Mouse (Mus musculus): ENCODE data around the gene Zbtb8os.

The Zbtb8os gene

GRCm38 (mm10) chr4:129335216-129336074, at the start of gene Zbtb8os, which contains the start of gene Rbbp4:
TSS of gene Zbtb8os (plus strand) at chr4:129335695.
TSS of gene Rbbp4 (minus strand) at chr4:129335370.
- in situ Hi-C loops (cut with MboI, MseI): no loop called here

GRCm38 (mm10) chr4:129286001-129286682, 49.4 kb upstream of the Zbtb8os start:
- in situ Hi-C loops (cut with MboI, MseI): no loop called here

DNA sequence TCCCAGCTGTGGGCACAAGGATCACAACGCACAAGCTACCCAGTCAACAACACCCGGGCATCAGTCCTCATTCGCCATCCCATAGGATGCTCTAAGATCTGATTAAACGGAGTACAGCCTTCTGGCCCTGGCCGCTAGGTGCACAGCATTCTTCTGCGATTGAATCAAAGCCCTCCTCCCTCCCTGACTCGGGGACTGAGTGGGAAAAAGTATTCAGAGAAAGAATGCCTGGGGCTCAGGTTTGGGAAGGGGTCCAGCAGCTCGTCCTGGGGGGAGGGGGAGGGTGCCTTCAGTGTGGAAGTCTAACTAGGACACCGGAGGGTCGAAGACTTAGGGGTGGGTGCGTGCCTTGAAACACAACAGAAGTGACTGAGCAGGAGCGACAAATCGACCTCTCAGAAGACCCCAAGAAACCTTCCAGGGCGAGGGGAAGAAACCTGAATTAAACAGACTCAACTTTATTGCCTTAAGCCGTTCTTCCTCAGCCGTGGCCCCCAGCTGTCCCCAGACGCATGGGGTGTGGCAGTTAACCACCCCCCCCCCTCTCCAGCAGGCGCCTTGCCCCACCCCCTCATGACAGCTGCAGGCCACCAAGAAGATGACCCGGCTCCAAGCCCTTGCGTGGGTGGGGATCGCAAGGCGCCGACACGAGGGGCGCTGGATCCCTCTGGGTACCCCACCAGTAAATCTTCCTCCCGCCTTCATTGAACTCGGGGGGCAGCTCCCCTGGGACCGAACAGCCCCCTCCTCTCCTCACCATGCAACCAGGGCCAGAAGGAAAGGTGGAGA, 48.6 kb upstream of the Zbtb8os start:
- in situ Hi-C loops (cut with MboI, MseI): no loop called here

- in situ Hi-C loops (cut with MboI, MseI): no loop called here
Measured at GRCm38 (mm10) chr4:129287472-129287981, 48.0 kb upstream of the Zbtb8os start, which contains the start of gene Sync. TSS of gene Sync (plus strand) at chr4:129287617.

DNA sequence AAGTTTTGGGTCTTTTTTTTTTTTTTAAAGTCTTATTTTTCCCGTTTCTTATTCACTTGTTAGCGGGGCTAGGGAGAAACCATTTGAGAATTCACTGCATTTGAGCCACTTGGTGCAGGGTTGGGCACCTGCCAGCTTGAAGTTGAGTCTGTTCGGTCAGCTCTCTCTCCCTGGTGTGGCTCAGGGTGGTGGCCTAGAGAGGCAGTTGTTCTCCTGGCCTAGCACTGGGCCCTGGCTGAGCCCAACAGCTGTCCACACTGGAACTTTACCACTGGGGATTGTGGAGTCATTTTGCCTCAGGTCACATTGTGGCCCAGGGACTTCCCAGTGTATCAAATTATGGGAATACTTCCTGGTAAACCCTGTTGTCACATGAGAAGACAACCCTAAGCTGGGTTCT, 47.4 kb upstream of the Zbtb8os start:
- in situ Hi-C loops (cut with MboI, MseI): no loop called here

- in situ Hi-C loops (cut with MboI, MseI): no loop called here
Measured at GRCm38 (mm10) chr4:129289671-129290070, 45.8 kb upstream of the Zbtb8os start.

DNA sequence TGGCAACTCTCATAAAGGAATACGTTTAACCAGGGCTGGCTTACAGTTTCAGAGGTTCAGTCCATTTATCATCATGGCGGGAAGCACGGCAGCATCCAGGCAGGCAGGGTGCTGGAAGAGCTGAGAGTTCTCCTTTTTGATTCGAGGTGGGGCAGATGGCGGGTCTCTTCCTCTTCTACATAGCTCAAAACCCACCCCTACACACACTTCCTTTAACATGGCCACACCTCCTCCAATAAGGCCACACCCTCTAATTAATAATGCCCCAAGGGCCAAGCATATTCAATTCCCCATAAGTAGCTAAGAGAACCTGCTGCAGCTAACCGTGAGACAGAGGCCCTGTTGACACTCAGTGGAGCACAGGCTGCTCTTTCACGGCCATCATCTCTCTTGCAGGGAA, 42.7 kb upstream of the Zbtb8os start:
- in situ Hi-C loops (cut with MboI, MseI): no loop called here

GRCm38 (mm10) chr4:129293702-129294101, 41.8 kb upstream of the Zbtb8os start:
- in situ Hi-C loops (cut with MboI, MseI): no loop called here

GRCm38 (mm10) chr4:129295188-129295587, 40.3 kb upstream of the Zbtb8os start:
- in situ Hi-C loops (cut with MboI, MseI): no loop called here

DNA sequence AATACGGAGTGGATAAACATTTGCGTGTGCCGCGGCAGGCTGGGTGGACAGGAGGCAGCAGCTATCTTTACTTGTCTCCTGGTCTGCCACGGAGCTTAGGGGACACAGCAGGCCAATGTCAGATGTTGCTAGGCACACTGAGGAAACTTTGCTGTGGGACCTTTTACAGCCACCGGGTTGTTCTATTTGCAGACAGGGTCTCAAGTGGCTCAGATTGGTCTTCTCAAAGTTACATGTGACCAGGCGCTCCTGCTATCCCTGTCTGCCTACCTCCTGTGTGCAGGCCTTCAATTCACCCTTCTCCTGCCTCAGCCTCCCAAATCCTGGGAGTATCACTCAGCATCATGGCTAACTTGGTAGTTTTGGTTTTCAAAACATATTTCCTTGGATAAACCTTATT, 39.4 kb upstream of the Zbtb8os start:
- in situ Hi-C loops (cut with MboI, MseI): no loop called here

- in situ Hi-C loops (cut with MboI, MseI): no loop called here
Measured at GRCm38 (mm10) chr4:129297724-129298123, 37.8 kb upstream of the Zbtb8os start.

- in situ Hi-C loops (cut with MboI, MseI): no loop called here
Measured at GRCm38 (mm10) chr4:129299121-129299520, 36.4 kb upstream of the Zbtb8os start.

GRCm38 (mm10) chr4:129303401-129303800, 32.1 kb upstream of the Zbtb8os start:
- in situ Hi-C loops (cut with MboI, MseI): no loop called here

DNA sequence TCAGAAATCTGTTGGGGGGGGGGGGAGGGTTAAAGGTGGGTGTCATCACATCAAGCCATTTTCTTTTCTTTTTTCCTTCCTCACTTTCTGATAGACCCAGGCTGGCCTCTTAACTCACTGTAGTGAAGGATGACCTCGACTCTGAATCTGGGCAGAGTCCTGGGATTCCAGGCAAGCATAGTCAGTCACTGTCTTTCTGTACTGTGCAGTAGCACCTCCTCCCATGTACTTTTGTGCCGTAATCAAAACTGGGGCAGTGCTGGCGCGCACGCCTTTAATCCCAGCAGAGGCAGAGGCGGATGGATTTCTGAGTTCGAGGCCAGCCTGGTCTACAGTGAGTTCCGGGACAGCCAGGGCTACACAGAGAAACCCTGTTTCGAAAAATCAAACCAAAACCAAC, 31.7 kb upstream of the Zbtb8os start:
- in situ Hi-C loops (cut with MboI, MseI): no loop called here

- in situ Hi-C loops (cut with MboI, MseI): no loop called here
Measured at GRCm38 (mm10) chr4:129304306-129304705, 31.2 kb upstream of the Zbtb8os start.

DNA sequence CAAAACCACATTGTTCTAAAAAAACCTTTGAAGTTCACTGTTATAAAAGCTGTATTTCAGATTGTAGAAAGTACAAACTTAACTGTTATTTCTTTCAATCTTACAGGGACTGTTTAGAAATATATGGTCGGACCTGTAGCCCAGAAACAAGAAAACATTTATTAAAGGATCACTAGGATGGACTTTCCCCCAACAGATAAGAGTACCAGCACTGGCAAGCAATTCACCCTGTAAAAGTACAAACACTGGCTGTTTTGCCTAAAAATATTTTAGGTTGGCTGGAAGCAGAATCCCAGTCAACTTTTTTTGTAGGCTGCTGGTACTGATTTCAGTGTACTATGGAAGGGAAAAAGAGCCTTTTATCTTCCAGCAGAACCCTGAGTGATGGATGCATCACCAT, 27.6 kb upstream of the Zbtb8os start:
- in situ Hi-C loops (cut with MboI, MseI): no loop called here

DNA sequence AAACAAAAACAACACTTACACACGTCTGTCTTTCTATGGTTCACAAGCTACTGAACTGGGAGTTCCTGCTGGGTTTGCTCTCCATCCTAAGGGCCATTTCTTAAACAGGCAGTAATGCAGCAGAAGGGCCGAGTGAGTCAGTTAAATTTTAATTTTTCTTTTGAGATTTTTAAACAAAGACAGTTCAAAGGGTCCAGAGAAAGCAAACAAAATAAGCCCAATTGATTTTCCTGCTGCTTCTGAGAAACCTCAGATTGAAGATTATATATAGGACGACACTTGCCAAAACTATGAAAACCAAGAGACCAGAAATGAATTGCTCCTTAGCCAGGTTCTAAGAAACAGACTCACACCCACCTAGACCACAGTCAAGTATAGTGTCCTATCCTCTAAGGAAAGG, 21.6 kb upstream of the Zbtb8os start:
- in situ Hi-C loops (cut with MboI, MseI): no loop called here

DNA sequence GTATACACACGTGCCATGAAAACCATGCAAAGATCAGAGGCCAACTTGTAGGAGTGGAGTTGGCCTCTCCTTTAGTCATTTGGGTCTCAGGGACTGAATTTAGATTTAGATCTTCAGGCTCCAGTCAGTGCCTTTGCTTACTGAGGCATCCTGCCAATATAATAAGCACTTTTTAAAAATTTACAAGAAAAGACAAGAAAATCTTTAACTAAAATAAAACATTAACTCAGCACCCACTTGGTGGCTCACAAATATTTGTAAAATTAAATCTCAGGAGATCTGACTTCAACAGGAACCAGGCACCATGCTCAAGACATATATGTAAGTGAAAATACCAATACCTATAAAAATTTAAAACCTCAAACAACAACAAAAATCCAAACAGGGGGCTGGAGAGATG, 14.6 kb upstream of the Zbtb8os start:
- in situ Hi-C loops (cut with MboI, MseI): no loop called here

- in situ Hi-C loops (cut with MboI, MseI): no loop called here
Measured at GRCm38 (mm10) chr4:129322042-129322441, 13.5 kb upstream of the Zbtb8os start.

DNA sequence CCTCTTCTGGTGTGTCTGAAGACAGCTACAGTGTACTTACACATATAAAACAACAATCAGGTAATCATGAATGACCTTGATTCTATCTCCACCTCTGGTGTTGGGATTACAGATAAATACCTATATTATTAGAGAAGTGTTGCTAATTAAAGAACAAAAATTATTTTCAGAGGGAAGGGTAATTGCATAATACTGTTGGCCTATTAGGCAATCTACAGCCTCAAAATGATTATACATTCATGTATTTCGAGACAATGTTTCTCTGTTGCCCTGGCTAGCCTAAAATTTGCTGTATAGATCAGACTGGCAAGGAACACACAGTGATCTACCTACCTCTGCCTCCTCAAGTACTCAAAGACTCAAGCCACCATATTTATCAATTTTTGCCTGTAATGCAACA, 12.0 kb upstream of the Zbtb8os start:
- in situ Hi-C loops (cut with MboI, MseI): no loop called here

GRCm38 (mm10) chr4:129324756-129325155, 10.7 kb upstream of the Zbtb8os start:
- in situ Hi-C loops (cut with MboI, MseI): no loop called here

GRCm38 (mm10) chr4:129326191-129326590, 9.3 kb upstream of the Zbtb8os start:
- in situ Hi-C loops (cut with MboI, MseI): no loop called here
